Mouse (Mus musculus) kidney, adult 2 months (tissue): ENCODE results near the gene Afmid. TPM values are rescaled to one million over a fixed set of nuclear protein-coding genes. Genes with fewer than 3 reads are reported as not detected.
"Not testable (repeated sequence)": the region's sequence is repeated elsewhere in the genome, so short reads cannot be mapped to it uniquely, and the experiment has no call there.

ENCODE experiments used
- DNase-seq: peaks from one replicate; pipeline ENCODE4 v3.0.0; 2021
- H3K27ac ChIP-seq: fragments of 200-500 bp; 2 replicates; pipeline ENCODE4 v1.5.1; 2012; ENCODE audit warnings: low read depth, low read length, control low read depth, inconsistent platforms; ENCODE audit not compliant: insufficient read depth
- H3K27me3 ChIP-seq: fragments of 200-500 bp; replicated peaks from 2 replicates; pipeline ENCODE4 v1.6.1; 2012; ENCODE audit warnings: mild to moderate bottlenecking, moderate library complexity, low read length, inconsistent platforms; ENCODE audit not compliant: control insufficient read depth, insufficient read depth
- H3K36me3 ChIP-seq: fragments of 200-500 bp; 2 replicates; pipeline ENCODE4 v1.6.1; 2012; ENCODE audit warnings: mild to moderate bottlenecking, moderate library complexity, low read length, inconsistent platforms; ENCODE audit not compliant: control insufficient read depth, insufficient read depth
- H3K4me1 ChIP-seq: fragments of 200-500 bp; 2 replicates; pipeline ENCODE4 v1.6.1; 2011; ENCODE audit warnings: low read length; ENCODE audit not compliant: control insufficient read depth, insufficient read depth
- H3K4me3 ChIP-seq: fragments of 200-500 bp; 2 replicates; pipeline ENCODE4 v1.5.1; 2011; ENCODE audit warnings: mild to moderate bottlenecking, low read depth, low read length, control low read depth; ENCODE audit not compliant: insufficient read depth
- CTCF ChIP-seq: fragments of 200-500 bp; conservative IDR thresholded peaks from 2 replicates; pipeline ENCODE4 v1.5.1; 2011; ENCODE audit warnings: low read depth, mild to moderate bottlenecking, control low read depth, low read length, moderate library complexity, mixed read lengths; ENCODE audit not compliant: insufficient read depth, insufficient read length
- POLR2A ChIP-seq: fragments of 200-500 bp; IDR thresholded peaks from one replicate; pipeline ENCODE4 v1.6.1; 2011; ENCODE audit warnings: low read depth, low read length, control low read depth
- WGBS: fragments of 180-500 bp; shearing (Covaris S2); methylation state at CpG from one replicate; pipeline ENCODE4 v1.1.7; 2018; 5-methylcytosine and 5-hydroxymethylcytosine counted together
- polyA plus RNA-seq: library from polyadenylated mRNA; depleted of rRNA; stranded (reverse); fragments of >200 nt; gene quantifications from 2 replicates; pipeline ENCODE4 v1.2.3, GENCODE M21; 2012

Gene Afmid
- polyA plus RNA-seq, 1 experiment = 89.7 TPM

DNA sequence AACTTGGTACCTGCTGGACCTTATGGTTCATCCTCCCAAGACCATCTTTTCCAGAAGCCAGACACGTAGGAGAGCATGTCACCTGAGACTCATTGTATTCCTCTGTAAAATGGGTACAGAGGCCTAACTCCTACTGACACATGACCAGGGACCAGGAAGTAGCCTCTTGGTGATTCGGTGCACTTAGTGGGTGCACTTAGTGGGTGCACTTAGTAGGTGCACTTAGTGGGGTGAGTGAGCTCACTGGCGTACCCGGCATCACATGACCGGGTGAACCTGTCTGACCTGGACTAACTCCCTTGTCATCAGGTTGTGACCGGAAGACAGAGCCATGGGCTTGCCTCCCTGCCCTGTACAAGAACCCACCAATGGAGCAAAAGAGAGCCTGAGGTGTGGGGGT lies 18.9 kb upstream of the Afmid start:
- Histone ChIP-seq H3K27me3 (no peaks in the 10 kb centered on the region), H3K4me1 (peaks cover 13% of the 10 kb centered on the region; the same call in 1 of the 2 replicates), H3K4me3 (no peak overlapping the region), H3K36me3 (no peaks in the 10 kb centered on the region), H3K27ac (no peak overlapping the region)
- TF ChIP-seq CTCF (no peak), POLR2A (no peak)
- no peak for DNase-seq
- 96% methylated on average over 6 of the region's 6 CpGs for WGBS

DNA sequence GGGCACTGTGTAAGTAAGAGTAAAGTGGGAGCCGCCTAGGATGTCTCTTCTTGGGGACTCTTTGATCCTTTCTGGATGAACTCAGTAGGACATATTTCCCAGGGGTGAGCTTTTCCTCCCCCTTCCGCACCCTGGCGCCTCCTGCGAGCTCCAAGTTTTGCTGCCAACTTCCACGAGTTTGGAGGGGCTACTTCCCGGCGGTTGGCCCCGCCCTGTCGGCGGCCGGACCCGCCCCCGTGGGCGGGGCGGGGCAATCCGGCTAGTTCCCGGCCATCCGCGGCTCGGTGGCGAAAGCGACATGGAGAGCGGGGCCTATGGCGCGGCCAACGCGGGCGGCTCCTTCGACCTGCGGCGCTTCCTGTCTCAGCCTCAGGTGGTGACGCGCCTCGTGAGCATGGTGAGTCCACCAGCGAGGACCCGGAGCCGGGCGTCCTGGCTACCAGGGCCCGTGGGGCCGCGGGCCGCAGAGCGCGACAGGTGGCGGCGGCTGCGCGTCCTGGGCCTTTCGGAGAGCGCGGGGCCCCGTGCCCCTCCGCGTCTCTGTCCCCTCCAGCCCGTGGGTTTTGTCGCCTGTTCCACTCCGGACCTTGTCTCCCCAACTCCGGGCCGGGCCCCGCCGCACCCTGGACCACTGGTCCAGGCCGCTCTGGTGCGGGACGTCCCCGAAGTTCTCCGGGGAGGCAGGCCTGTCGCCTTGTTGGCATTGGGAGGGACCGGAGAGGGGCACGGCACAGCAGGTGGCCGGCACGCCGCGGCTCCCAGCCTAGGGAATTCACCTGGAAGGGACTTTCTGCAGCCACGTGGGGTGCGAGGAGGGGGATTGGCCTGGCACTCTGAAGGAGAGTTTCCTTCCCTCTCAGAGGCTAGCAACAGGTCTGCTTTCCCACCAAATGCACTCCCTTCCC lies 16.1 kb upstream of the Afmid start, which contains the start of the genes Gm20708 and Syngr2:
Gm20708 (plus strand) TSS at position 262 of the 905 bp plus-strand sequence.
Syngr2 (plus strand) TSS at position 262 of the 905 bp plus-strand sequence.
- Histone ChIP-seq H3K27me3 (no peaks in the 10 kb centered on the region), H3K36me3 (no peaks in the 10 kb centered on the region), H3K27ac (peak within 1 kb of the TSS; percentile 67), H3K4me1 (peaks cover 13% of the 10 kb centered on the region; the same call in 1 of the 2 replicates), H3K4me3 (peak within 1 kb of the TSS; percentile 68)
- TF ChIP-seq POLR2A (peak; percentile 27), CTCF (no peak)
- under 1% methylated on average over 75 of the region's 75 CpGs for WGBS
- DNase-seq = peak; percentile 84

DNA sequence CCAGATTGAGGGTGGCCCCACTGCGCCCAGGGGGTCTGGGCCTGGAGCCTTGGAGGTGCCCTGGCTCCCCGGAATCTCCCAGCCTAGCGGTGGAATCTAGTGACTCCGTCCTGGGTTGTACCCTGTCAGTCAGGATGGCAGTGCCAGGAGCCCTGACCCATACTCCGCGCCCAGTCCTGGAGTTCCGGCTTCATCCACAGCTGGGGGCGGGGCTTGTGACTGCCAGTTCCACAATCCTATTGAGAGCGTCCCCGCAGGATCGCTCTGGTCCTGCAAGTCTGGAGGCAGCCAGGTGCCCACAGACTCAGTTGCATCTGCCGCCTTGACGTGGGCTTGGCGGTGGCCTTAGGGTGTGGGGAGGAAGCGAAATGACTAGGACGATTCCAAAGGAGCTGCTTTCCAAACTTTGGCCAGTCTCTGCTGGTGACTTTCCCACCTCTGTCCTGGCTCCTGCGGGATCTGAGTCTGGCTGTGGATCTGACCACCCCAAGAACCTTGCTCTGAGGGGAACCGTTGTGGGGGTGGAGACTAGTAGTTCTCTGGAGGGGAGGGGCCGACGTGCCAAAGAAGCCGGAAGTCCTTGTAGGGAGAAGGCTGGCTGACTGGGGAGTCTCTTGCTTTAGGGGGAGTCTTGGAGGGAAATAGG lies 15.2 kb upstream of the Afmid start:
- no peaks in the 10 kb centered on the region for H3K36me3 ChIP-seq
- H3K4me1 ChIP-seq = peaks cover 13% of the 10 kb centered on the region; the same call in 1 of the 2 replicates
- under 1% methylated on average over 21 of the region's 21 CpGs for WGBS
- peak overlapping the region; percentile 68 for H3K4me3 ChIP-seq
- H3K27me3 ChIP-seq = no peaks in the 10 kb centered on the region
- H3K27ac ChIP-seq = peak overlapping the region; percentile 43
- DNase-seq = peak; percentile 96
- no peak for TF ChIP-seq POLR2A
- peak; percentile 60 for TF ChIP-seq CTCF

DNA sequence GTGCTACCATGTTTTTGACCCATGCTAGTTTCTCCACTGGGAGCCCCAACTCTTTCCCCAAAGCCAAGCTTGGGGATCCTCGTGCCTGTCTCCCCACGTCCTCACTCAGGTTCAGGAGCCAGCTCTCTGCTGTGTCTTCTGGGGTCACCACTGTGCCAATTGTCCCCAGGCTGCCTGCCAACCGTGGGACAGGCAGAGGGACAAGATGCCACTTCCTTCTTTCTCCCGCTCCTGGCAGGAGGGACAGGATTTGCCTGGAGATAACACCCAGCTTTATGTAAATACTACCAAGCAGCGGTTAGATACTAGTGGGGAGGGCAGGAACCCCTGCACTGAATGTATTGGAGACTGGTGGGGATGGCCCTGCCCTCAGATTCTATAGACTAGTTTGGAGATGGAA lies 11.9 kb upstream of the Afmid start:
- H3K4me3 ChIP-seq = no peak overlapping the region
- H3K36me3 ChIP-seq = no peaks in the 10 kb centered on the region
- DNase-seq = no peak
- no peak overlapping the region for H3K27ac ChIP-seq
- TF ChIP-seq POLR2A = no peak
- TF ChIP-seq CTCF = no peak
- 69% methylated on average over 5 of the region's 5 CpGs for WGBS
- no peaks in the 10 kb centered on the region for H3K27me3 ChIP-seq
- H3K4me1 ChIP-seq = peaks cover 13% of the 10 kb centered on the region; the same call in 1 of the 2 replicates

DNA sequence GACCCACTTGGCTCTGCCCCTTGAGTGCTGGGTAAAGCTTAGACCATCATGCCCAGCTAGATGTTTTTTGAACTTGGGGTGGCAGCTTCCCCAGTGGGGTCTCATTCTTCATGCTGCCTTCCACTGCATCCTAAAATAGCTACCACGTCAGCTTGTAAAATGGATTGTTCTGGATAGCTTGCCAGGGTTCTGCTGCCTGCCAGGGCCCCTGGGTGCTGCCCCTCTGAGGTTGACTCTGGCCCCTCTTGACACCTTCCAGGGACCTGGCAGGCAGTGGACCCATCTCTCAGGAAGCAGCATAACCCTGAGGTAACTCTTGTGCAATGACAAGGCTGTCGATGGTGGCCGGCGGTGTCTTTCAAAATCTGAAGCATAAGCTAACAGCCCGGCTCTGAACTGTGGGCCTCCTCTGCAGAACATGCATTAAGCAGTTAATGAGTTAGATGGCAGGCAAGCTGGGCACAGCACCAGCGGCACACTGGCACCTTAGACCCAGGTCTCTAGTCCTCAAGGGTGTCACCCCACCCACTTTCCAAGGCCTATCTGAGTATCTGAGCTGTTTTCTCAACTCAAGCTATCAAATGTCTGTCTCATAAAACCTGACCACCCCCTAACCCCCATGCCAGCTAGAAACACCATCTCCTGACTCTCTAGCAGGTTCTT lies 10.9 kb upstream of the Afmid start:
- 68% methylated on average over 6 of the region's 6 CpGs for WGBS
- no peaks in the 10 kb centered on the region for H3K27me3 ChIP-seq
- H3K36me3 ChIP-seq = no peaks in the 10 kb centered on the region
- no peak for DNase-seq
- peaks cover 9% of the 10 kb centered on the region; the same call in 1 of the 2 replicates for H3K4me1 ChIP-seq
- H3K27ac ChIP-seq = no peak overlapping the region
- H3K4me3 ChIP-seq = no peak overlapping the region
- no peak for TF ChIP-seq POLR2A
- TF ChIP-seq CTCF = no peak

DNA sequence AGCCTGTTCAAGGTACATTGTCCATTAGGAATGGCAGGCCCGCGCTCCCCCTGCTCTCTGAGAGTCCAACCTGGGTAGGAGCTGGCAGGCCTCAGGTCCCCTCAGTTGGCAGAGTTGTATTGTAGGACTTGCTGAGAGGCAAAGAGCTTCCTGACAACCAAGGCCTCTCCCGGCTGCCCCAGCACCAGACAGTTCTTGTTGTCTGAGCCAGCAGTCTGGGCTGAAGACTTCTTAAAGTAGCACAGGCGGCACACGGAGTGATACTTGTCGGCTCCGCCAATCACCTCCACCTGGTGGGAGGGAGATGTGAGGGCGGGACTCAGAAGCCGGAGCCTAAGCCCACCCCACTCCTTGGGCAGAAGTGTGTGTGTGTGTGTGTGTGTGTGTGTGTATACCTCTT lies 9.9 kb upstream of the Afmid start:
- H3K4me1 ChIP-seq, H3K27ac ChIP-seq, H3K36me3 ChIP-seq: not testable (repeated sequence)

More for the DNA sequence above, 9.9 kb upstream of the Afmid start:
- WGBS = 64% methylated on average over 9 of the region's 9 CpGs
- DNase-seq, H3K27me3 ChIP-seq, H3K4me3 ChIP-seq: not testable (repeated sequence)
